Mouse (Mus musculus) cerebellum, adult (tissue): ENCODE results near the gene Traf4.

ENCODE experiments used
- ATAC-seq: cut with Nextera tagmentation; 2 replicates; pipeline ENCODE4 v1.9.2; 2017; ENCODE audit warnings: mild to moderate bottlenecking, moderate library complexity, mixed read lengths; ENCODE audit not compliant: insufficient number of reproducible peaks, low FRiP score, low TSS enrichment

The Traf4 gene

DNA sequence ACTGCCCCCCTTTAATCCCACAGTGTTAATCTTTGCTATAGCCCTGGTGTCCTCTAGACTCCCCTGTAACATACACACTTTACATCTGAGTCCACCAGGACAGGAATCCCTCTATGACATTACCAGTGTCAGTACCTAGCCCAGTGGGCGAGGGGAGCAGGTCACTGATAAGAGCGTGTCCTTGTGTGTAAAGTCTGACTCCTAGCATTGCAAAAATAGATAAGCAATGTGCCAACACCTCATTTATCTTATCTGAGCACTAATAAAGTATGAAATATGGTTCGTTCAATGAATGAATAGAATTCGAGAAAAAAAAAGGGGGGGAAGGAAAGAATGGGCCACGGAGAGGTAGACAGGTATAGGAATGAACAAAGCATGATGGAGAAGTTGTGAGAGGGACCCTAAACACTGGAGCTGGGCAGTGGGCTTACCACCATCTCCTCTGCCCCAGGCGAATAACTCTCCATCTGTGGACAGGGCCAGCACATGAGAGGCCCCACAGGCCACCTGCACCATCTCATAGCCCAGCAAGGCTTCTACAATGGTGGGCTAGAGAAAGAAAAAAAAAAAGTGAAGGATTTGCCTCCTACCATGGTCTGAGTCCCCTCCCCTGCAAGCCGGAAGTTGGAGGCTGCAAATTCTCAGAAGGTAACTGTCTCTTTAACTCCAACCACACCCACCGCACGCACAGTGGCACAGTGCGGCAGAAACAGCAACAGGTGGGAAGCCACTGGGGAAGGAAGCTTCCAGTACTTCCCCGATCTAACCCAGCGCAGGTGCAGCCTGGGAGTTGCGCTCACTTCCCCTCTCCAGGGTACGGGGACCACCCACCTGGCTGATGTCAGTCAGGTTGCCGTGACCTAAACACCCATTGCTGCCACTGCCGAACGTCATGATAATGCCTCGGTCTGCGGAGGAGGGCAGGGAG, 3.4 kb upstream of the Traf4 start:
- ATAC-seq = no peak

DNA sequence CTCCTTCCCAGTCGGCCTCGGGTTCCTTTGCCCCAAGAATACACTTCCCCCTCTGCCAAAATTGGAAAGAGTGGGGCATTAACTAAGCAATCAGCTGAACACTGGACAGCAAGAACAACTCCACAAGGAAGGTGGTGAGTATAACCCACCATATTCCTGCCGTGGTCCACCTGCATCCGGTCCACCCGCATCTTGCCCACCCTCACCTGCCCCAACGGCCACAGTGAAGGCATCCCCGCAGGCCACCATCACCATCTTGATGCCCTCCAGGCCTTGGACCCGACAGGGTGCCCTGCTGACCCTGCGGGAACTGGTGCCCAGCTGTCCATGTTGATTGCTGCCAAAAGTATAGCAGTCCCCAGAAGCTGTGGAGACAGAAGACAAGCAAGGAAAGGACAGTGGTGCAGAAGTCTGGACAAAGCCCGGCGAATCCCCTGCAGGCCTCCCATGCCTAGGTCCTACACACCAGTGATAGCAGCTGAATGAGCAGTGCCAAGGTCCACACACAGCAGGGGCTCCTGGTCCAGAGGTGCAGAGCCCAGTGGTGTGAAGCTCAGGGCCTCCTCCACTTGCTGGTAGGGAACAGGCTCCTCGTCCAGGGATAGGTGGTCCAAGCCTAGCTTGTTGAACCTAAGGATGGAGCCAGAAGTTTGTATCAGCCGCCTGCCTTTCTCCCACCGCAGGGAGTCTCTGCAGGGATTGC, 2.0 kb upstream of the Traf4 start:
- ATAC-seq = no peak

DNA sequence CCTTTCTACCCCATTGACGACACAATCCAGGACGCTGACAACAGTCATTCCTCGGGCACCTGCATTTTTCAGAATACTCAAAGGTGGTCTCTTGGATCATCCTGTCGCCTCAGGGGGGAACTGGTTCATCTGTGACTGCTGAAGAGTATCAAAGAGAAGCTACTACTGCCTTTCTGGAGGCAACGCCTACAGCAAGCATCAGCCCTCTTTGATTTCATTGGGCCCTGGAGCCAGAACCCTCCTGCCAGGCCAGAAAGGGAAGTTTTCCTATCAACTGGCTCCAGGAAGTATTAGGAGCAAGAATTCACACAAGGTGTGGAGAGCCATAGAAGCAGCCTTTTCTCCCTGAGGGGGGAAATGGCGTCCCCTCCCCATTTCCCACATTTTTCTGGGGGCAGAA, 1.3 kb upstream of the Traf4 start:
- no peak for ATAC-seq

DNA sequence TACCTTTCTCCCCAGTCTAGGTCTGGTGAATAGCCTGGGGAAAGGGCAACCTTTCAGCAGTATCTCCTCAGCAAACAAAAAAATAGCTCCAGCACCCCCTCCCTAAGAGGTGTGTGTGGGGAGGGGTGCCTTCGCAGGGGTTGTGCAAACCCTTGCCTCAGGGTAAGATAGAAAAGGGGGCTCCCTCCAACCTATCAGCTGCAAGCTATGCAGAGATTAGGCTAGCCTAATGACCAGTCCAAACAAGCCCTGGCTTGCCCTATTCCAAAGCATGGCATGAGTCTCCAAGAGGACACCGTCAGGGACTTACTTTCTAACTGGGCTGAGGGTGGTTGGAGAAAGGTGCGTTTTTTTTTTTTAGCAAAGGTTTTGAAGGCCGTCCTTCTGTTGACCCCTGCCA, 772 bp upstream of the Traf4 start:
- ATAC-seq = no peak

DNA sequence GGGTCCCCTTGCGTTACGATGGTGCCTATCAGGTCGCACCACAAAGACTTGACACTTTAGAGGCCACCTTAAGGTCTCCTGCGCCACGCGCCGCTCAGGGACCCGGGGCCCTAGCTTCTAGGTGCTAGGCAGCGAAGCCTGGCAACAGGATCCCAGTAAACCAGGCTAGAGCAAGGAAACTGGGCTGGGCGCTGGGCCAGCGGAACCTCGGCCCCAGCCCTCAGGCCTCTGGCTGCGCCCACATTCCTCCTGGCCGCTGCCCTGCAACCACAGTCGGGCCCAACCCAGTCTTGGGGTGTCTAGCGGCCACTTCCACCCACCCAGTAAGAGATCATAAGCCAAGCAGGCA, 346 bp upstream of the Traf4 start:
- 0 out of 2 replicates have a peak, but pooled peaks have one; percentile 18 for ATAC-seq

DNA sequence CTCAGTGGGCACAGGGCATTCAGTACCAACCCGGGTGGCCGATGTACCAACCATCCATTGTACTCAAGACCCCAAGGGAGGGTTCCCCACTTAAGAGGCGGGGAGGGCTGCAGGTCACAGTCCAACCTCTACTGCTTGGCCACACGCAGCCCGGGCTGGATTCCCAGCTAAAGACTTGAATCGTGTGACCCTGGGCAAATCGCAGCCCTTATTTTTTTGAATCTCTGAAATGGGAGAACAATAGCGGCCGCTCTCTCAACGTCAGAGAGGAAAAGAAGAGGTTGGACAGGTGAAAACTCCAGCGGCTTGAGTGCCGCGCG, 825 bp downstream of the Traf4 start:
- ATAC-seq = no peak

DNA sequence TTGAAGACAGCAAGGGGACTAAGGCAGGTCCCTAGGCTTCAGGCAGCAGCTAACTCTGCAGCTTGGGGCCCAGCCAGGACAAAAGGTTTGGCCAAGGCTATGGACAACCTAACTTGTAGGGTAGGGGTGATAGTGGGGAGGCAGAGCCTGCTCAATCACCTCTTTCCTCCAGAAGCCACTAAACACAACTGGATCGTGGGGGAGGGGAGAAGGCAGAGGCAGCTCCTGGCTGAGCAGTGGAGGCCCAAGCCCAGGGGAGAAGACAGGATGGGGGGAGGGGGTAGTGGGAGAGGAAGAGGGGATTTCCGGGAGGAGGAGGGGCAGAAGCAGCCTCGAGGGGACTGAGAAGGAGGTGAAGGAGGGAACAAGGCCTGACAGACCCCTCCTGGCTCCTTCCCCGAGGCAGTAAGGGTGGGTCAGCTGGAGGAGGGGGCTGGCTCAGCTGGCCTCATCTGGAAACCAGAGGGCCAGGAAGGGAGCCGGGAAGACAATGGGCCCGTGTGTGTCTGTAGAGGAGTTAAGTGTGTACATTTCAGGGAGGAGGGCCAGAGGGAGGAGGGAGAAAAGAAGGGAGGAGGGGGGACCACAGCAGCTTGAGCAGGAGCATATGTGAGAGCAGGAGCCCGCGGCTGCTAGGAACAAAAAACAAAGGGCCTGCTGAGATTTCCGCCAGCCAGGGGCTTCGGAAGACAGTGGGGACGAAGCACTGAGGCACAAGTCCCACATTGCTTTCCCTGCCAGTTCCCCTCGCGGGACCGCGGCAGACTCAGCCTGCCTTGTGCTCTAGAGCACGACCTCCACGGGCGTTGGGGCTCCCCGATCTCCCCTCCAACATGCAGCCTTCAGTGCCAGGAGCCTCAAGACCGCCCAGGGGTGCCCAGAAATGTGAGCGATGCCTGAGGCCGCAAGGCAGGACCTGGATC, 1.4 kb downstream of the Traf4 start:
- ATAC-seq = no peak

DNA sequence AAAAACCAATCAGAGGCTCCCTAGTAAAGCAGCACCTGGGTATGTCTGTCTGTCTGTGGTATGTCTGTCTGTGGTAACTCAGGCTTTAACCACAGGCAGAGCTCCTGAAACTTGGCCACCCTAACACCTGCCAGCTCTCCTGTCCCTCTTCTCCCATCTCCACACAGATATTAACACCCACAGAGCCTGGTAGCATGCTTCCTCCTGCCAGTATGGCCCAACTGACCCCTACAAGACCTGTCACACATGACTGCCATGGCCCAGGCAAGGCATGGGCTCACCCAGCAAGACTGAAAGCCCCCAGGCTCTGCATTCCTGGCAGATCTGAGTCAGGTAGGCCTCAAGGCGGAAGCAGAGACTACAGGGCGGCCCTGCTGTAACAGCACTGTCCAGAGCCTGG, 2.3 kb downstream of the Traf4 start:
- no peak for ATAC-seq

DNA sequence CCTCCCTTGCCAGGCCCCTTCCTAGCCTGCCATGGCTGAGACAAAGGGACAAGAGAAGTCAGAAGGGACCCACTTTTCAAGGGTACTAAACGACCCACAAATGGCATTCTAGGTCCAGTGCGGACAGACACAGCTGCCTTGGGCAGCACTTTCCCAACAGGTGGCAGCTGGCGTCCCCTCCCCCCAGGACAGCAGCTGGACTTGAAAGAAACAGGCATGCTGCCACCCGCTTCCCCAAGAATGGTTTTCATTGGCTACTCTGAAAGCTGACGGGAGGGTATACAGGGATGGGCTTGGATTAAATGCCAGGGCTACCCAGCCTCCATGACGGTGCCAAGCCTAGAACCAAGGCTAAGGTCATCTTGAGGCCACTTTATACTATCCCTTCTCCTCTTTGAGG, 2.9 kb downstream of the Traf4 start:
- ATAC-seq = no peak

DNA sequence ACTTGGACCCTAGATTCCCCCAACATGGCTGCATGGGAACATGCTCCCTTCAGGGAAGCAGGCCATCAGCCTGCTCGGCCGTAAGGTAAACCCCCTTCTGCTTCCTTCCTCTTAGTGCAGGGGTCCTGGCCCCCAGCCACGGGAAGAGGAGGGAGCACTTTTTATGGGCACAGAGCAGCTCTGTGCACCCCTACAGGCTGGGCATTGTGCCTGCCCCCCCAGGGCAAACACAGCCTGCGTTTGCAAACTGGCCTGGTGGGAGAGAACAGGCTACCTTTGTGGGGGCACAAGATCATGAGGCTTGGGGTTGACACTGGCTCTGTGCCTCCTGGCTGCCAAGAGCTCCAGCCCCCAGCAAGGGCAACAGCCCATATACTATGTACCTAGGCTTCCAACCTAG, 3.4 kb downstream of the Traf4 start:
- no peak for ATAC-seq

DNA sequence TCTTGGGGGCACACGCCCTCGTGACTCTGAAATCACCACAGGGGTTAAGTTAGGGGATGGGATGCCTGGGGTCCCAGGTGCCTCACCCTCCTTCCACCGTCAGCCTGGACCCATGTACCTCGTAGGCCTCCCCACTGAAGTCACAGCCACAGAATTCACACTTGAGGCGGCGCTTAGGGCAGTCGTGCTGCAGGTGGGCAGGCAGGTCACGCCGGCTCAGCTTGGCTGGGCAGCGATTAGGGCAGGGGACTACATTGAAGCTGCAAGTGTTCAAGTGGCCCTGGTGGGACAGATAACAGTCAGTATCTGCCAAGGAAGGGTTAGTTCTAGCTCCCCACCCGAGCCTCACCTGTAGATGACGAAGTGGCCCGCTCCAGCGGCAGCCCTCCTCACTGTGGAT, 4.2 kb downstream of the Traf4 start:
- no peak for ATAC-seq

DNA sequence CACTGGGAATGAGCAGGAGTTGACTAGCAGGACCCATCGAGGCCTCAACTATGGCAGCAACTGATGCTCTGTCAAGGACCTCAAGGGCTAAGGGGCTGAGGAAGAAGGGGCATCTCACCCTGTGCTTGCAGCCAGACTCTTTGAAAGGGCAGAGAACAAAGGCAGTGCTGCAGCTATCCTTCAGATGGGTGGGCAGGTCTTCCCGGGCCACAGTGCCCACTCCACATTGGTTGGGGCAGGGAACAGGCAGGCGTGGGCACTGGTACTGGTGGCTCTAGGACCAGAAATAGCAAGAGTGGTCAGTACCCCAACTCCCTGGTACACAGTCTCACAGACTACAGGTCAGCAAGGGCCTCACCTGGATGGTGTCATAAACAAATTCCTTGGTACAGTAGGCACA, 4.7 kb downstream of the Traf4 start:
- no peak for ATAC-seq

DNA sequence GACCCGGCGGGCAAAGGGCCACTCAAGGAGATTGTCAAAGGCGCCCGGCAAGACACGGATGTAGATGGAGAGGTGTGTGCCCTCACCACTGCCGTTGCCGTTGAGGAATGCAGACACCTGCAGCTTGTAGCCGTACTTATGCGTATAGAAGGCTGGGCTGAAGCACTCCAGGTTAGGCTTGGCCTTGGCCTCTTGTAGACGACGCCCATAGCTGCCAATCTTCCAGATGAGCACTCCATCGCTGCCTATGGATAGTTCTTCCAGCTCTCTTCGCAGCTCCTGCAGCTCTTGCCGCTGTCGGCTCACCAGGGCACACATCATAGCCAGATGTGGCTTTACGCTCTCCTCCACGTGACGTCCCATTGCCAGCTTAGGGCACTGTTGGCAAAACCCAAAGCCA, 5.2 kb downstream of the Traf4 start:
- no peak for ATAC-seq

DNA sequence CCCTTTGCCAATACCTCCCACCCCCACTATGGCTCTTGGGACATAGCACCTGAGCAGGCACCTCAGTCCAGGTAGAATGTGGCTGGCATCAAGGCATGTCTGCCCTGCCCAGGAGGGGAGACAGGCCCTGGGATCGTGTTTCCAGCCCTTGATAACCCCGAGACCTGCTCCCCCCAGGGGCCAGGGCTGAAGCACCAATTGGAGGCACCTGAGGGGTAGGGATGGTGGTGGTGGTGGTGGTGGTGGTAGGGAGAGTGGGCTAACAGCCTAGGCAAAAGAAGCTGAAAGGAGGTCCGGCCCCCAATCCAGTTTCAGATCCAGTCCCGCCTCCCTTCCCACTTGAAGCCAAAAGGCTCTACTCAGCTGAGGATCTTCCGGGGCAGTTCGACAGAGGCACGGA, 5.8 kb downstream of the Traf4 start:
- no peak for ATAC-seq

DNA sequence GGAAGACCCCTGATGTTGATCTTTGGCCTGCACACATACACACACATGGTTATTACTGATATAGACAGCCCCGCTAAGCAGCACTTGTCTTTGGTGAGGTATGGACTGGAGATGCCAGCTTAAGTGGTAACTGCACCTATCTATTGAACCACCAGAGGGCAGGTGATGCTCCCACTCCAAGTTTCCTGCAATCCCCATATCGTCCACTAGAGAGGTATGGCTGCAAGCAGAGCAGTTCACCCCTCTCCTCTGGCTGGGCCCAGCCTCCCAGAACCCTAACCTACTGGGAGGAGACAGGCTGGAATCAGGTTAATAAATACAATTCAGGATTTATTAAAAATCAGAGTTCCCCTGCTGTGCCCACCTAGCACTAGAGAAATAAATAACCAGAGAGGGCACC, 6.3 kb downstream of the Traf4 start:
- peak; percentile 76; the same call in 1 of the 2 replicates for ATAC-seq

DNA sequence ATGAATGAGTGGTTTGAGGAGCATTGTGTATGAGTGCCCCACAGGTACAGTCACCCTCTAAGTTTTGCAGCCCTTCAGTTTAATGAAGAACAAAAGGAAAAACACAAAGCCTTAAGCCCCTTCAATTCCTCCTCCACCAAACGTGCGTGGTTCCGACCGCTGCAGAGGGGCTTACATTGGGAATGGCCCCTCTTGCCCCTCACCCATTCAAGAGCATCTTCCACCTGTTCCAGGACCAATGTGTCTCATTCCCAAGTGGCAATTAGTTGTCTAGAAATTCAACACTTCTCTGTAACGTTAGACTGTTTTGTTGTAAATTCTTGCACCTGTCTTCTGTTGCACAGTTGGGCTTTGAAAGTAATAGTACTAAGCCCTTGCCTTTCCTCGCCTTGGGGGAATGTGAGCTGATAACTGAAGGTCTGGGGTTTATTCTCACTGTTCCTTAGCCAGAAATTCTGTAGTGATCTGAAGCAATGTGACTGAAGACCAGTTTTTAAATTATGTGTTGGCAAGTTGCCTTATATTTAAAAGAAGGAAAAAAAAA, 9.2 kb downstream of the Traf4 start:
- no peak for ATAC-seq

DNA sequence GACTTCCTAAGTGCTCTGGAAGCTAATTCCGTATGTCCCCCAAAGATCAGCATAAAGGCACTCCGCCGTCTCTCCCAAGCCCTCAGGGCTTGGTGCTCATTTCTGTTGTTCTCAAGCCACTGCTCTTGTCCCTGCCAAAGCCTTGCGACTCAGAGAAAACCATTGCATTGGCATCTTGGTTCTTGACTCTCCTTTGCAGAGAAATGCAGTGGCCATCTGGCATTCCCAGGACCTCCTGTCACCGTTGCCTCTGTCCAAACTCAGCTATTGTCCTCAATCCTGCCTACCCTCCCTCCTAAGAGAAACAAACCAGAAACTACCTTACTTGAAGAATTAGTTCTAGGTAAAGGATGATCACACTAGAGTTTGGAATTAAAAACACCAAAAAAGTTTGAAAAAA, 9.7 kb downstream of the Traf4 start:
- no peak for ATAC-seq

DNA sequence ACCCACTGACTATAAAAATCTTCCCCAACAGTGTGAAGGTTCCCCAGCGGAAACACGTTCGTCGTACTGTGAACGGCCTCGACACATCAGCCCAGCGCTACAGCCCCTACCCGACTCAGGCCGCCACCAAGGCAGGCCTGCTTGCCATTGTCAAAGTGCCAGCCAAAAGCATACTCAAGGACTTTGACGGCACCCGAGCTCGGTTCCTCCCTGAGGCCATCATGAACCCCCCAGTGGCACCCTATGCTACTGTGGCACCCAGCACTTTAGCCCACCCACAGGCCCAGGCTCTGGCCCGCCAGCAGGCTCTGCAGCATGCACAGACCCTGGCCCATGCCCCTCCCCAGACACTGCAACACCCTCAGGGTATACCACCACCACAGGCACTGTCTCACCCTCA, 11.6 kb downstream of the Traf4 start:
- no peak for ATAC-seq

DNA sequence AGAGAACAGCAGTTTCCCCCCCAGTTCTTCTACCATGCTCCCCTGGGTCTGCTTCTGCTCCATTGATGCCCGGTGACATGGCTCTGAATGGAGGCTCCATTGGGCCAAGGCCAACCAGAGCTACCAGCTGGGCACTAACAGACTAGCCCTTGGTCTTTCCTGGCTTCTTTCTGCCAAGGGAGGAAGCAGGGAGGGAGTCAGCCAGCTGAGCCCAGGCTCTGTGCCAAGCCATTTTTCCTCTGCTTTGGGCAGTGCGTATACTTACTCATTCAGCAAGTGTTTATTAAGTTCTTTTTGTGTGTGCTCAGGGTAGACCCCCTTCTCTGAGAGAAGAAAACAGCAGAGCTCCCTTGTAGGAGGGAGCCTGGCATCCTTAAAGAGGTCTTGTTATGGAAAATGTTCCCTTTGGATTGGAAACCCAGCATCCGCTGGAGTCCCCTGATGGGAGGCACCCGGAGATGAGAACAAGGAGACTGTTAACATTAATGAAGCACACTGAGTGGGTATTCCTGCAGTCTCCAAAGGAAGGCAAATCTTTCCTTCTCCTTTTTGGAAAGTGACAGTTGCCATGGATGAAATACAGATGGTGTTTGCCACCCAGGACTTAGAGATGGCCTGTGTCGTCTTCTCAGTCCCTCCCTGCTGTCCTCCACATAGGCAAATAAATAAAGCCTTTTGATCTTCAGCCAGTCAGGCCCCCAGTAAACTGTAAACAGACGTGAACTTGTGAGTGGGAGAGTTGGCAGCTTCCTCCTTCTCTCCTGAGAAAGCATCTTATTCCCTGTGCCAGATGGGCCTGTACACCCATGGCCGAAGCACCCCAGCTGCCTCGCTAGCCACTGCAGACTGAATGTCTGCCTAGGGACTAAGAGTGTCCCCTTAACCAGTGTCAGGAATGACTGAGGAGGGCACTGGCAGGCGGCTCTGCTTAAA, 12.8 kb downstream of the Traf4 start:
- peak; percentile 81; the same call in 1 of the 2 replicates for ATAC-seq

DNA sequence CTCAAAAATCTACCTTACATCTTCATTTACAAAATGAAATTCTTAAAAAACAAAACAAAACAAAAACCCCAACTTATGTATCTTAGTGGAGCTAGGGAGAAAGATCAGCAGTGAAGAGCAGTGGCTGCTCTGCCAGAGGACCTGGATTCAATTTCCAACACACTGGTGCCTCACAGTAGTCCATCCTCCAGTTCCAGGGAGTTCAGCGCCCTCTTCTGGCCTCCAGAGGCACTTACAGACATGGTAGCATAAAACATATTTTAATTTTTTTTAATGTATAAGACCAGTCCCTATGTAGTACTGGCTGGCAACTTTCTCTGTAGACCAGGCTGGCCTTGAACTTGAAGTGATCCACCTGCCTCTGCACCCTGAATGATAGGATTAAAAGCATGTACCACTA, 14.2 kb downstream of the Traf4 start:
- ATAC-seq = no peak
